Mouse (Mus musculus): ENCODE data around the gene Pdcl2. TPM values are rescaled to one million over a fixed set of nuclear protein-coding genes. Genes with fewer than 3 reads are reported as not detected.

The Pdcl2 gene
- not detected in 2 replicates for polyA plus RNA-seq (2015; fragmentation: Nextera tagmentation; extraction: Ambion mirVana)

- H3K9ac ChIP-seq = no peak within 1 kb of the TSS
- no peak for ATAC-seq (ENCODE audit: insufficient number of reproducible peaks, low FRiP score, low TSS enrichment, low read depth)
- H3K9me3 ChIP-seq = no peaks in the 10 kb centered on the region
- H3K27ac ChIP-seq = no peak within 1 kb of the TSS
- H3K4me2 ChIP-seq = no peak within 1 kb of the TSS
- no peaks in the 10 kb centered on the region for H3K4me1 ChIP-seq
- WGBS = 88% methylated on average over 7 of the region's 7 CpGs
- no peak within 1 kb of the TSS for H3K4me3 ChIP-seq
- no peaks in the 10 kb centered on the region for H3K36me3 ChIP-seq
- no peaks in the 10 kb centered on the region for H3K27me3 ChIP-seq
Measured at GRCm38 (mm10) chr5:76330953-76331352, at the start of gene Pdcl2. Gene Pdcl2, minus strand, starts transcription at chr5:76331156.

DNA sequence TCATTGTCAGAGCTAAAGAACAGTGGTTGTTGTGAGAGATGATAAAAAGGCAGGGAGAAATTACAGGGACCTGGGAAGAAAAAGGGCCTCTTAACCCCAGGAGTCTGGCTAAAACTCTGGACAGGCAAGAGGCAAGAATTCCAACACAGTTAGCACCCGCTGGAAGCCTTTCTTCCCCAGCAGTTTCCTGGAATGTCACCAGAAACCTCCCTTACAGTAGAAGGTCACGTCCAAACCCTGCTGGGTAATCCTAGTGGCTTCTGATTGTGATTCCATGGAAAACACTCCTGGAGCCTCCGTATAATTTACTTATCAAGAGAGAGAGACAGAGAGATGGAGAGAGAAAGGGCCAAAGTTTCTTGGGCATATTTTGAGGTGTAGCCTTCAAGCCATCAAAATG lies 48.3 kb upstream of the Pdcl2 start:
- no peaks in the 10 kb centered on the region for H3K36me3 ChIP-seq
- 0 out of 2 replicates have a peak, but pooled peaks cover 2% of the 10 kb centered on the region for H3K4me1 ChIP-seq
- no peak for ATAC-seq (ENCODE audit: insufficient number of reproducible peaks, low FRiP score, low TSS enrichment, low read depth)
- 29% methylated on average over 3 of the region's 3 CpGs for WGBS
- H3K27ac ChIP-seq = no peak overlapping the region
- H3K4me2 ChIP-seq = no peak overlapping the region
- no peak overlapping the region for H3K9ac ChIP-seq
- no peak overlapping the region for H3K4me3 ChIP-seq
- H3K9me3 ChIP-seq = no peaks in the 10 kb centered on the region
- no peaks in the 10 kb centered on the region for H3K27me3 ChIP-seq

GRCm38 (mm10) chr5:76369215-76369840 lies 38.4 kb upstream of the Pdcl2 start:
- H3K9me3 ChIP-seq = no peaks in the 10 kb centered on the region
- no peak overlapping the region for H3K27ac ChIP-seq
- H3K4me2 ChIP-seq = no peak overlapping the region
- WGBS = 68% methylated on average over 8 of the region's 8 CpGs
- no peak for ATAC-seq (ENCODE audit: insufficient number of reproducible peaks, low FRiP score, low TSS enrichment, low read depth)
- no peak overlapping the region for H3K9ac ChIP-seq
- H3K4me3 ChIP-seq = no peak overlapping the region
- H3K36me3 ChIP-seq = no peaks in the 10 kb centered on the region
- no peaks in the 10 kb centered on the region for H3K4me1 ChIP-seq
- H3K27me3 ChIP-seq = peaks cover 11% of the 10 kb centered on the region; the same call in 1 of the 2 replicates

DNA sequence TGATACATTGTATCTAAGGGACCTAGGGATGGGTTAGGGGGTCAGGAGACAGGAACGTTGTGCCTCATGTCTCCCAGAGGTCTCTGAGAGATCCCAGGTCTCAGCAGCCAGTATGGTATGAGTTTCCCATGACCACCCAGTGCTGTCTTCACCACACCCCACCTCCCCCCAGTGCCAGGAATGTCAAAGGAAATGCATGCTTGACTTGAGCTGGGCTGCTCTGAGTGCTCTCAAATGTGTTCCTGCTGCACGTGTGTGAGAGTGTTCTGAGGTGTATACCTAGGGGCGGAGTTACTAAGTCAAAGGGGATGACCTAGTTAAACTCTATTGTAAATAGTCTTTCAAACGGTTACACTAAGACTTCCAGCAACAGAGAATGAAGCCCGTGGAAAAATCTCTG lies 34.5 kb upstream of the Pdcl2 start:
- H3K4me3 ChIP-seq = no peak overlapping the region
- H3K27ac ChIP-seq = no peak overlapping the region
- peaks cover 9% of the 10 kb centered on the region for H3K4me1 ChIP-seq
- WGBS = 58% methylated on average over 5 of the region's 5 CpGs
- H3K36me3 ChIP-seq = no peaks in the 10 kb centered on the region
- H3K4me2 ChIP-seq = no peak overlapping the region
- H3K9ac ChIP-seq = no peak overlapping the region
- ATAC-seq (ENCODE audit: insufficient number of reproducible peaks, low FRiP score, low TSS enrichment, low read depth) = no peak
- peaks cover 32% of the 10 kb centered on the region for H3K27me3 ChIP-seq
- no peaks in the 10 kb centered on the region for H3K9me3 ChIP-seq

DNA sequence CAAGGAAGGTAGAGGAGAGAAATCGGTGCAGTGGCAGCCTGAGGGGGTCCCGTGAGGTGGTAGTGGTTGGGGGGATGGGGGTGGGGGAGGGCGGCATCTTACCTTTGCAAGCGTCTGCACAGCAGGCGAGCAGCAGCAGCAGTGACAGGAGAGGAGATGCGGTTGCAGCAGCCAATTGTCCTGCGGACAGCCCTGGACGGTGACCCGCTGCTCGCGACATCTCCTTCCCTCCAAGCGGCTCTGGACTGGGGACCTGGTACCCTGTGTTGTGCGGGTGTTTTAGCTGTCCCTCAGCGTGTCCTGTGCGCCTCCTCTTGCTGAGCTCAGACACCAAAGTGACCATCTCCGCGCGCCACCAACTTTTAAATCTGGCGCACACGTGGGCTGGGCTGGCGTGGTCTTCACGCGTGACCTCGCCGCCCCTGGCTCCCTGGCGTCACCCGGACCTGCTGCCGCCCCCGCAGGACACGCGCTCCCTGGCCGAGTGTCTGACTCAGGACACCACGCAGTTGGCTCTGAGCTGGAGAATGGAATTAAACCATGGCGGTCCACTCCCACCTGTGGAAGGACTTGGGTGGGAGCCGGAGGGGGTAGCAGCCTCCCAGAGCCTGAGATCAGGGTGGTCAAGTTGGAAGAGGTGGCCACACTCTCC lies 32.6 kb upstream of the Pdcl2 start, which contains the start of gene Nmu:
TSS of gene Nmu (minus strand) at position 336 of the 652 bp plus-strand sequence.
- Histone ChIP-seq H3K27ac (no peak within 1 kb of the TSS), H3K9me3 (no peaks in the 10 kb centered on the region), H3K4me1 (peaks cover 9% of the 10 kb centered on the region), H3K4me3 (peak within 1 kb of the TSS; percentile 32), H3K36me3 (no peaks in the 10 kb centered on the region), H3K9ac (no peak within 1 kb of the TSS), H3K4me2 (peak within 1 kb of the TSS; percentile 59), H3K27me3 (peaks cover 32% of the 10 kb centered on the region)
- WGBS = 3% methylated on average over 35 of the region's 35 CpGs
- no peak for ATAC-seq (ENCODE audit: insufficient number of reproducible peaks, low FRiP score, low TSS enrichment, low read depth)

GRCm38 (mm10) chr5:76360786-76361185 lies 29.8 kb upstream of the Pdcl2 start:
- Histone ChIP-seq H3K4me3 (no peak overlapping the region), H3K9me3 (no peaks in the 10 kb centered on the region), H3K4me1 (peaks cover 9% of the 10 kb centered on the region), H3K4me2 (no peak overlapping the region), H3K27me3 (peaks cover 32% of the 10 kb centered on the region), H3K27ac (no peak overlapping the region), H3K9ac (no peak overlapping the region), H3K36me3 (no peaks in the 10 kb centered on the region)
- no peak for ATAC-seq (ENCODE audit: insufficient number of reproducible peaks, low FRiP score, low TSS enrichment, low read depth)
- 55% methylated on average over 4 of the region's 4 CpGs for WGBS

DNA sequence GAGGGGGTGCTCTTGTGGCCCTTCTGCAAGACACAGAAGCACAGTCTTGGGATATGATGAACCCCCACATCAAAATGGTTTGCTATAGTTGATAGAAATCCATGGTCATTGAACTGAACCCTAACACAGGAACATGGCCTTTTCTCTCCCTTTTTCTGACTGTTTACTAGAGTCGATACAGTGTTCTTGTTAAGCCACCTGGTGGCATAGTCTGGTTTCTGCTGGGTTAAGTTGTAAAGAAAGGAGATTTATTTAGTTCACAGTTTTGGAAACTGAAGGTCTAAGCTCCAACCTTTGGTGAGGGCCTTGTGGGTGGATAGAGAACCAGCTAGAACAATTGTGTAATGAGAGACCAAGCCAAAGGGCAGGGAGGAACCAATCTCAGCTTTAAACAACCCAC lies 29.1 kb upstream of the Pdcl2 start:
- Histone ChIP-seq H3K9me3 (no peaks in the 10 kb centered on the region), H3K4me1 (peaks cover 9% of the 10 kb centered on the region), H3K36me3 (no peaks in the 10 kb centered on the region), H3K27me3 (peaks cover 27% of the 10 kb centered on the region), H3K4me2 (no peak overlapping the region), H3K4me3 (no peak overlapping the region), H3K9ac (no peak overlapping the region), H3K27ac (no peak overlapping the region)
- WGBS = 67% methylated on average over 1 of the region's 1 CpGs
- ATAC-seq (ENCODE audit: insufficient number of reproducible peaks, low FRiP score, low TSS enrichment, low read depth) = no peak

DNA sequence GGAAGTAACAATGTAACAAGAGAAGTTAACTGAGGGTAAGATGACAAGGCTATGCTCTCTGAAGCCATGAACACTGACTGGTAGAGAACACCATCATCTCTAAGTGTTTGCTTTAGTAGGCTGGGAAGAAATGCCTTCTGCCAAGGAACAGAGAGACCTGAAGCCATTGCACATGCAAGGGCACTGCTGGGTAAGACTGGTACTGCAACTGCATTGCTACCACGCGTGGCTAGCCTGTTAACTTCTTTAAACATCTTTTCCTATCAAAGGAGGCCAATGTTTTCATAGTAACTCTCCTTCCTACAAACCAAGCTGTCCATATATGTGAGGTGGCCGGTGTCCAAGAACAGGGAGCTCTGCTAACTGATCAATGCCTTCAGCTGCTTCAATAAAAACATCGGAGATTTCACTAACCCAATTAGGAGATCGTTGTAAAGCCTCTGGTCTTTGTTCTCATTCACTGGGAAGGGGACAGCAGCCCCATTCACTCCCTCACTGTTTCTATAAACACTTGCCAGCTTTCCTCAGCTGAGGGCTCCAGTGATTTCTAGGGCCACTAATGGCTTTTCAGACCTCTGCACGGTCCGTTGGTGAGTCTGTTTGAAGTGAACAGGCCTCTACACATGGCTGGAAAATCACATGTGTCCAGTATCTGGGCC lies 21.1 kb upstream of the Pdcl2 start:
- no peak for ATAC-seq (ENCODE audit: insufficient number of reproducible peaks, low FRiP score, low TSS enrichment, low read depth)
- no peak overlapping the region for H3K4me2 ChIP-seq

GRCm38 (mm10) chr5:76351537-76351936 lies 20.6 kb upstream of the Pdcl2 start:
- 78% methylated on average over 5 of the region's 5 CpGs for WGBS
- Histone ChIP-seq H3K36me3 (no peaks in the 10 kb centered on the region), H3K27me3 (no peaks in the 10 kb centered on the region), H3K4me3 (no peak overlapping the region), H3K4me2 (no peak overlapping the region), H3K9me3 (no peaks in the 10 kb centered on the region), H3K4me1 (no peaks in the 10 kb centered on the region), H3K9ac (no peak overlapping the region), H3K27ac (no peak overlapping the region)
- no peak for ATAC-seq (ENCODE audit: insufficient number of reproducible peaks, low FRiP score, low TSS enrichment, low read depth)

More for the DNA sequence above, 21.1 kb upstream of the Pdcl2 start:
- Histone ChIP-seq H3K27me3 (no peaks in the 10 kb centered on the region), H3K9ac (no peak overlapping the region), H3K9me3 (no peaks in the 10 kb centered on the region), H3K36me3 (no peaks in the 10 kb centered on the region), H3K4me3 (no peak overlapping the region), H3K27ac (no peak overlapping the region), H3K4me1 (no peaks in the 10 kb centered on the region)
- 41% methylated on average over 7 of the region's 7 CpGs for WGBS

DNA sequence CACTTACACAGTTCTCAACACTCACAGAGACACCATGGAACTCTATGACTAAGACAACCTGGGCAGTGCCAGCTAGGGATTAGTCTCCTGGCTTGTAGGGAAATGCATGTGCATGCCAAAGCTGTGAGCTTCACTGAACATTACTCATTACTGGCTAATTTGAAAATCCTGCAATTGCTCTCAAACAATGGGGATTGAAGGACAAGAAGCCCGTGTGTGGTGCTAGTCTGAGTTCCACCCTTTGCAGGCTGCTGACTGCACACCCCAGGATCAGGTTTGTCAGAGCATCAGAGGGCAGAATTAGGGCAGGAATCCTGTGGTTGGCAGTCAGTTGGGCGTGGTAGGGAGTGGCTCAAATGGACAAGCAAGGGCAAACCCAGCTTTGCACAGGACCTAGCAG lies 15.2 kb upstream of the Pdcl2 start:
- no peaks in the 10 kb centered on the region for H3K9me3 ChIP-seq
- H3K9ac ChIP-seq = no peak overlapping the region
- WGBS = 59% methylated on average over 2 of the region's 2 CpGs
- no peaks in the 10 kb centered on the region for H3K36me3 ChIP-seq
- no peaks in the 10 kb centered on the region for H3K4me1 ChIP-seq
- H3K4me3 ChIP-seq = no peak overlapping the region
- no peak for ATAC-seq (ENCODE audit: insufficient number of reproducible peaks, low FRiP score, low TSS enrichment, low read depth)
- no peak overlapping the region for H3K4me2 ChIP-seq
- H3K27ac ChIP-seq = no peak overlapping the region
- H3K27me3 ChIP-seq = no peaks in the 10 kb centered on the region

GRCm38 (mm10) chr5:76340931-76341330 lies 10.0 kb upstream of the Pdcl2 start:
- H3K9ac ChIP-seq = no peak overlapping the region
- no peaks in the 10 kb centered on the region for H3K36me3 ChIP-seq
- ATAC-seq (ENCODE audit: insufficient number of reproducible peaks, low FRiP score, low TSS enrichment, low read depth) = no peak
- 65% methylated on average over 2 of the region's 2 CpGs for WGBS
- H3K9me3 ChIP-seq = no peaks in the 10 kb centered on the region
- H3K4me3 ChIP-seq = no peak overlapping the region
- no peak overlapping the region for H3K4me2 ChIP-seq
- no peaks in the 10 kb centered on the region for H3K4me1 ChIP-seq
- no peak overlapping the region for H3K27ac ChIP-seq
- H3K27me3 ChIP-seq = no peaks in the 10 kb centered on the region

GRCm38 (mm10) chr5:76337100-76337499 lies 6.1 kb upstream of the Pdcl2 start:
- no peak for ATAC-seq (ENCODE audit: insufficient number of reproducible peaks, low FRiP score, low TSS enrichment, low read depth)
- no peaks in the 10 kb centered on the region for H3K9me3 ChIP-seq
- WGBS = 75% methylated on average over 8 of the region's 8 CpGs
- H3K27ac ChIP-seq = no peak overlapping the region
- no peak overlapping the region for H3K4me3 ChIP-seq
- H3K4me1 ChIP-seq = no peaks in the 10 kb centered on the region
- no peaks in the 10 kb centered on the region for H3K36me3 ChIP-seq
- H3K9ac ChIP-seq = no peak overlapping the region
- H3K4me2 ChIP-seq = no peak overlapping the region
- H3K27me3 ChIP-seq = no peaks in the 10 kb centered on the region
